Mouse (Mus musculus) midbrain, postnatal 0 days (tissue): ENCODE results near the gene Spata17. TPM values are rescaled to one million over a fixed set of nuclear protein-coding genes. Genes with fewer than 3 reads are reported as not detected.

Experiments
- ATAC-seq: fragments of 200-750 bp; cut with Nextera tagmentation; 2 replicates; pipeline ENCODE4 v1.8.0; 2017; ENCODE audit warnings: moderate number of reproducible peaks, mild to moderate bottlenecking, moderate TSS enrichment, moderate library complexity; ENCODE audit not compliant: low FRiP score
- DNase-seq: peaks from one replicate; pipeline ENCODE4 v3.0.0-alpha.2; 2015; ENCODE audit warnings: low spot score
- H3K27ac ChIP-seq: fragments of 300-500 bp; sonication (generic); 2 replicates; pipeline ENCODE4 v1.5.1; 2014; ENCODE audit warnings: low read depth, mild to moderate bottlenecking, low read length, mixed read lengths
- H3K27me3 ChIP-seq: fragments of 300-500 bp; sonication (generic); 2 replicates; pipeline ENCODE4 v1.6.1; 2014; ENCODE audit warnings: low read length, control low read depth, mixed read lengths; ENCODE audit not compliant: insufficient read depth
- H3K36me3 ChIP-seq: fragments of 300-500 bp; sonication (generic); 2 replicates; pipeline ENCODE4 v1.6.1; 2014; ENCODE audit warnings: low read length, control low read depth, mixed read lengths; ENCODE audit not compliant: insufficient read depth
- H3K4me1 ChIP-seq: fragments of 300-500 bp; sonication (generic); 2 replicates; pipeline ENCODE4 v1.6.1; 2014; ENCODE audit warnings: mild to moderate bottlenecking, control low read depth, antibody characterized with exemption, low read length, mixed read lengths; ENCODE audit not compliant: insufficient read depth
- H3K4me2 ChIP-seq: fragments of 300-500 bp; sonication (generic); 2 replicates; pipeline ENCODE4 v1.6.1; 2014; ENCODE audit warnings: low read depth, mild to moderate bottlenecking, low read length, mixed read lengths; ENCODE audit not compliant: poor library complexity, severe bottlenecking
- H3K4me3 ChIP-seq: fragments of 300-500 bp; sonication (generic); 2 replicates; pipeline ENCODE4 v1.5.1; 2014; ENCODE audit warnings: low read depth, mild to moderate bottlenecking, low read length, moderate library complexity
- H3K9ac ChIP-seq: fragments of 300-500 bp; sonication (generic); replicated peaks from 2 replicates; pipeline ENCODE4 v1.6.1; 2014; ENCODE audit warnings: mild to moderate bottlenecking, low read length, moderate library complexity, mixed read lengths; ENCODE audit not compliant: poor library complexity, severe bottlenecking
- H3K9me3 ChIP-seq: fragments of 300-500 bp; sonication (generic); 2 replicates; pipeline ENCODE4 v1.6.1; 2016; ENCODE audit warnings: low read length, control low read depth
- CTCF ChIP-seq: IDR thresholded peaks from 2 replicates; pipeline ENCODE4 v1.5.1; 2016; ENCODE audit warnings: antibody characterized with exemption, mild to moderate bottlenecking
- WGBS: fragments of 180-500 bp; shearing (Covaris S2); extraction: QIAGEN DNeasy Blood & Tissue Kit; methylation state at CpG from one replicate; pipeline ENCODE4 v1.1.7; 2014; 5-methylcytosine and 5-hydroxymethylcytosine counted together
- polyA plus RNA-seq: library from polyadenylated mRNA; unstranded; fragments of >200 nt; fragmentation: Nextera tagmentation; extraction: Ambion mirVana; gene quantifications from 2 replicates; pipeline ENCODE4 v1.2.1, GENCODE M21; 2015
- total RNA-seq: library from RNA; depleted of rRNA; stranded (reverse); fragments of >200 nt; gene quantifications from 2 replicates; pipeline ENCODE4 v1.2.3, GENCODE M21; 2014

Spata17 gene
- total and polyA plus RNA-seq, 2 experiments from 2014 or later = 1.2 to 1.3 TPM

DNA sequence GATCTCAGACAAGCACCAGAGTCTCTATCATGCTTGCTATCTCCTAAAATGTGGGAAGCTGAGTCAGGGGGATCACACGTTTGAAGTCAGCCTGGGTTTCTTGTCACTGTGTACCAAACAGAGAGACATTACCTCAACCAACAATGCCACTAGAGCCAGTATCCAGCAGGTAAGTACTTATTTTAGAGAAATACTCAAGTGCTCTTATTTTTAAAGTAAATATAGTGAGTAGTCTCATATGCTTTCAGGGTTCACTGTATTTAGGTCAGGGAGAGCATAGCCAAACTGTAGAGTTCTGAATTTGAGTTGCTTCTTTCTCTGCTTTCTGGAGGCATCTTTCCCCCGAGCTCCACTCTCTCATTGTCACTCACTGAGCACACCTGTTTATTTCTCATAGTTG lies 160.9 kb downstream of the Spata17 start:
- no peak for TF ChIP-seq CTCF
- ATAC-seq (no peak), DNase-seq (no peak)
- H3K27ac ChIP-seq = no peak overlapping the region
- no peak overlapping the region for H3K4me3 ChIP-seq
- H3K4me1 ChIP-seq = no peaks in the 10 kb centered on the region
- no peak overlapping the region for H3K9ac ChIP-seq
- 87% methylated on average over 2 of the region's 2 CpGs for WGBS
- H3K4me2 ChIP-seq = no peak overlapping the region
- no peaks in the 10 kb centered on the region for H3K27me3 ChIP-seq
- no peaks in the 10 kb centered on the region for H3K36me3 ChIP-seq
- H3K9me3 ChIP-seq = no peaks in the 10 kb centered on the region

DNA sequence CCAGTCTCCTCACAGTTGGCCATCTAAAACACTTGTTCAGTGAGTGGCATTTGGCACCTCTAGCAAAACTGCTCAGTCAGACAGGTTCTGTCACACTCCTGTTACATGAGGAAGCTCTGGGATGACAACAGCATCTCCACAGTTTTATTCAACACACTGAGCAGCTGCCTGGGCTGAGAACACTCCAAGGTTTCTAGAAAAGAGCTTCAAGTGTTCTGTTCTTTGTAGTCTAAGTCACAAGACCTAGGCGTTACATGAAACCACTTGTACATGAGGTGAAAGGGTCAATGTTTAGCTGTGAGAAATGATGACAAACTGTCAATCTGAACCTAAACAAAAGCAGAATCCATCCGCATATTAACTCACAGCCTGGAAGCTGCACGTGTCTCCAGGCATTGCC lies 161.4 kb downstream of the Spata17 start:
- no peak for TF ChIP-seq CTCF
- Histone ChIP-seq H3K4me3 (no peak overlapping the region), H3K4me2 (no peak overlapping the region), H3K27ac (no peak overlapping the region), H3K9me3 (no peaks in the 10 kb centered on the region), H3K9ac (no peak overlapping the region), H3K27me3 (no peaks in the 10 kb centered on the region), H3K36me3 (no peaks in the 10 kb centered on the region), H3K4me1 (no peaks in the 10 kb centered on the region)
- no peak for DNase-seq
- whole genome bisulfite sequencing = 87% methylated on average over 3 of the region's 3 CpGs
- no peak for ATAC-seq

DNA sequence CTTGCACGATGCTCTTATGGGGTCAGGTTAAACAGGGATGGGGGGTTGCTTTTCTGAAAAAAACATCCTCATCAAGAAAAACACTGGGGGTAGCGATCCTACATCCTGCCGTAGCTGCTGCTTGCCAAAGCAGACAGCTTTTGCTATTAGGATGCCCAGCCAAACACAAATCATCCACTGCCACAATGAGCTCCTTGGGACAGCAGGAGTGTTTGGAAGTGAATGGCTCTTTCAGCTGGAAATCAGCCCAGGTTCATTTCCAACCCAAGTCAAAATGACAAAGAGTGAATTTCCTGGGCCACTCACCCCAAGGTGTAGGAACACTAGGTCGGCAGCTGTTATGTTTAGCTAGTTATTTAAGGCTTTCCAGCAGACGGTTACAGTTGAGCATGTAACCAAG lies 162.7 kb downstream of the Spata17 start:
- DNase-seq = peak; percentile 70
- Histone ChIP-seq H3K36me3 (no peaks in the 10 kb centered on the region), H3K9me3 (no peaks in the 10 kb centered on the region), H3K4me3 (no peak overlapping the region), H3K9ac (no peak overlapping the region), H3K27ac (no peak overlapping the region), H3K27me3 (no peaks in the 10 kb centered on the region), H3K4me2 (no peak overlapping the region), H3K4me1 (no peaks in the 10 kb centered on the region)
- no peak for TF ChIP-seq CTCF
- 61% methylated on average over 5 of the region's 5 CpGs for WGBS
- no peak for ATAC-seq

DNA sequence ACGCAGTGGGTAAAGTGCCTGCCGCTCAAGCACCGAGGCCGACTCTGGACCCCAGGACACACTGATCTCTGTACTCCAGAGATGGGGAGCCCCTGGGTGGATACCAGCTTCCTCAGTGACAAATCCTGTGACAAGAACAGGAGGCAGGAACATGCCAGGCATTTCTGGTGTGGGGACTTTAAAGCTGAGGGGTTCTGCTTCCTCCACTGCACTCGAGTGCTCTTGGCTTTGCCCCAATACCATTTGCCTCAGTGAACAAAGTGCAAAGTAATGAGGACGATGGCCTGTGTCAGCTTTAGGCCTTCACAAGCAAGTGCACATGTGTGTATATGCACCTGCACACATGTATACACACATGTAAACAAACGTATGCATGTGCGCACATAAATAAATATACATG lies 164.0 kb downstream of the Spata17 start:
- H3K4me2 ChIP-seq = no peak overlapping the region
- H3K4me3 ChIP-seq = no peak overlapping the region
- H3K9ac ChIP-seq = no peak overlapping the region
- H3K36me3 ChIP-seq = no peaks in the 10 kb centered on the region
- no peak for DNase-seq
- WGBS = 92% methylated on average over 8 of the region's 8 CpGs
- H3K27ac ChIP-seq = no peak overlapping the region
- ATAC-seq = no peak
- H3K4me1 ChIP-seq = no peaks in the 10 kb centered on the region
- no peak for TF ChIP-seq CTCF
- no peaks in the 10 kb centered on the region for H3K9me3 ChIP-seq
- no peaks in the 10 kb centered on the region for H3K27me3 ChIP-seq

DNA sequence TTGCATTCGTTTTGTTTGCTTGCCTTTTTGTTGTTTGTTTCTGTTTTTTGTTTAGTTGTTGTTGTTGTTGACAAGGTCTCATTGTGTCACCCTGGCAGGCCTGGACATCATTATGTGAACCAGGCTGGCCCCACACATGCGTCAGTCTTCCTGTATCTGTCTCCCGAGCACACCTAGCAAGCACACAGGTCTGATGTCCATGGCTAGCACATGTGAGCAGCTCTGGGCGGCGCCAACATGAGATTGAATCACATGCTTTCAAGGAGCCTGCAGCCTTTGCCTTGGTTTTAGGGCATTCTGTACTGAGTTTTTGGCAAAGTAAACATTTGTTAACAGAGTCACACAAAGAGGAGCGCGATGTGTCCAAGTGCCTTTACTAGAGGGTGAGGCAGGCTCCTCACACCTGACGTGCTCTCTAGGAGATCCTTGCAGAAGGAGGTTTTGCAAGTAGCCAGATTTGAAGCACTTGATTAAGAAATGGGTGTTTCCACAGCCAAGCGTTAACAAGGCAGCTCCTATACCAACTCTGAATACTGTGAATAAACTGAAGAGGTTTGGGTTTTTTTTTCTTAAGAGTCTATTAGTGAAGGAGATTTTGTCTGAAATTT lies 166.5 kb downstream of the Spata17 start:
- 90% methylated on average over 9 of the region's 9 CpGs for WGBS
- Histone ChIP-seq H3K27ac (no peak overlapping the region), H3K36me3 (no peaks in the 10 kb centered on the region), H3K4me1 (no peaks in the 10 kb centered on the region), H3K27me3 (no peaks in the 10 kb centered on the region), H3K4me3 (no peak overlapping the region), H3K4me2 (no peak overlapping the region), H3K9me3 (no peaks in the 10 kb centered on the region), H3K9ac (no peak overlapping the region)
- no peak for ATAC-seq
- TF ChIP-seq CTCF = no peak
- no peak for DNase-seq

DNA sequence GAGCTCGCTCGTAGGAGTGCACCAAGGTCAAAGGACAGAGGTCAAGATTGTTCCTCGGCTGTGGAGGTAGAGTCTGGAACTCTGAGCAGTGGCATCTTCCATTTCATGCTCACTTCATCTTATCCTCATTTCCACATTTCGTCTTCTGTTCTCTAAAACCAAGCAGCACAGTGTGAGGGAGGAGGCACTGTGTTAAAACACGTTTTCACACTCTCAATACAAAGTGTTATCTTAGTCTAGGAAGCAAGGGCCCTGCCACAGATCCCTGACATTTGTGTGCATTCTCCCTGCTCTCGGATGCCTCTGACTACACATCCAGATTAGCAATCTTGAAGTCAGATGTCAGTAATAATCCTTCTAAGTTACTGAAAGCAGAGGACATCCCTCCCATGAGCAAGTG lies 170.5 kb downstream of the Spata17 start:
- DNase-seq (no peak), ATAC-seq (no peak)
- no peak overlapping the region for H3K4me3 ChIP-seq
- no peak overlapping the region for H3K4me2 ChIP-seq
- no peak for TF ChIP-seq CTCF
- H3K9me3 ChIP-seq = no peaks in the 10 kb centered on the region
- H3K9ac ChIP-seq = no peak overlapping the region
- H3K27ac ChIP-seq = no peak overlapping the region
- H3K27me3 ChIP-seq = no peaks in the 10 kb centered on the region
- H3K4me1 ChIP-seq = no peaks in the 10 kb centered on the region
- 61% methylated on average over 6 of the region's 6 CpGs for WGBS
- no peaks in the 10 kb centered on the region for H3K36me3 ChIP-seq
